Mouse (Mus musculus): ENCODE data around the gene Shd. TPM values are rescaled to one million over a fixed set of nuclear protein-coding genes. Genes with fewer than 3 reads are reported as not detected.

Gene Shd
- polyA plus RNA-seq, 1 experiment from 2014 or later, result 65.1 TPM

DNA sequence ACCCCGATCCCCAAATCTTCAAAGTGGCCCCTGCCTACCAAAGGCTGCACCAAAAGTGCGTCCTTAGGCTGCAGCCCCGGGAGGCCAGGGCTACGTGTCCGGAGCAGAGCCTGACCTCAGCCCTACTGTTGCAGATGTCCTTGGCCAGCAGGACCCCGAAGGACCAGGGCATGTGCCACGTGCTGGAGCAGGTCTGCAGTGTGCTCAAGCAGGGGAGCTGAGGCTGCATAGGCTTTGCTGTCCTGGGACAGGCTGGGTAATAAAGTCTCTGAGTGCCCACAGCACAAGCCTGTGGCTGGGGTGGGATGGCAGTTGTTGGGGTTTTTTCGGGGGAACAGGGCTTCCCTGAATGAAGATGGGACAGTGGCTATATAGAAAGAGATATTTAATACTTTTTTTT lies 46.1 kb downstream of the Shd start:
- Histone ChIP-seq H3K4me1 (replicated peaks; ENCODE audit: control insufficient read depth, insufficient read depth, low read length) (no peaks in the 10 kb centered on the region), H3K36me3 (ENCODE audit: control insufficient read depth, insufficient read depth, low read length) (peaks cover 29% of the 10 kb centered on the region), H3K9ac (ENCODE audit: low read length) (no peak overlapping the region), H3K27ac (ENCODE audit: low read depth, low read length) (no peak overlapping the region), H3K4me3 (ENCODE audit: low read depth, low read length) (no peak overlapping the region), H3K4me2 (ENCODE audit: low read depth, low read length, severe bottlenecking) (no peak overlapping the region), H3K27me3 (ENCODE audit: control insufficient read depth, insufficient read depth, low read length) (no peaks in the 10 kb centered on the region), H3K9me3 (ENCODE audit: control insufficient read depth, low read length) (no peaks in the 10 kb centered on the region)
- no peak for DNase-seq (ENCODE audit: low spot score)
- ATAC-seq (replicated peaks; ENCODE audit: low FRiP score), result no peak
- 86% methylated on average over 8 of the region's 8 CpGs for WGBS

GRCm38 (mm10) chr17:56016793-56017785 lies 46.8 kb downstream of the Shd start:
- no peak overlapping the region for H3K27ac ChIP-seq (ENCODE audit: low read depth, low read length)
- no peak for ATAC-seq (replicated peaks; ENCODE audit: low FRiP score)
- H3K9ac ChIP-seq (ENCODE audit: low read length), result no peak overlapping the region
- peaks cover 25% of the 10 kb centered on the region for H3K36me3 ChIP-seq (ENCODE audit: control insufficient read depth, insufficient read depth, low read length)
- H3K9me3 ChIP-seq (ENCODE audit: control insufficient read depth, low read length), result no peaks in the 10 kb centered on the region
- 83% methylated on average over 15 of the region's 15 CpGs for WGBS
- no peaks in the 10 kb centered on the region for H3K4me1 ChIP-seq (replicated peaks; ENCODE audit: control insufficient read depth, insufficient read depth, low read length)
- H3K4me2 ChIP-seq (ENCODE audit: low read depth, low read length, severe bottlenecking), result no peak overlapping the region
- no peak for DNase-seq (ENCODE audit: low spot score)
- H3K4me3 ChIP-seq (ENCODE audit: low read depth, low read length), result no peak overlapping the region
- no peaks in the 10 kb centered on the region for H3K27me3 ChIP-seq (ENCODE audit: control insufficient read depth, insufficient read depth, low read length)

- no peak overlapping the region for H3K4me2 ChIP-seq (ENCODE audit: low read depth, low read length, severe bottlenecking)
- no peaks in the 10 kb centered on the region for H3K4me1 ChIP-seq (replicated peaks; ENCODE audit: control insufficient read depth, insufficient read depth, low read length)
- H3K36me3 ChIP-seq (ENCODE audit: control insufficient read depth, insufficient read depth, low read length), result peaks cover 24% of the 10 kb centered on the region
- no peak for DNase-seq (ENCODE audit: low spot score)
- no peak overlapping the region for H3K9ac ChIP-seq (ENCODE audit: low read length)
- no peak overlapping the region for H3K4me3 ChIP-seq (ENCODE audit: low read depth, low read length)
- no peaks in the 10 kb centered on the region for H3K9me3 ChIP-seq (ENCODE audit: control insufficient read depth, low read length)
- H3K27ac ChIP-seq (ENCODE audit: low read depth, low read length), result no peak overlapping the region
- no peak for ATAC-seq (replicated peaks; ENCODE audit: low FRiP score)
- 94% methylated on average over 7 of the region's 7 CpGs for WGBS
- no peaks in the 10 kb centered on the region for H3K27me3 ChIP-seq (ENCODE audit: control insufficient read depth, insufficient read depth, low read length)
Observed at GRCm38 (mm10) chr17:56017848-56018247, 47.6 kb downstream of the Shd start.

- 0 out of 2 replicates have a peak, but pooled peaks have one; percentile 9 for ATAC-seq (replicated peaks; ENCODE audit: low FRiP score)
- no peak overlapping the region for H3K27ac ChIP-seq (ENCODE audit: low read depth, low read length)
Observed at GRCm38 (mm10) chr17:56018347-56019131, 48.3 kb downstream of the Shd start.

GRCm38 (mm10) chr17:56020400-56021084 lies 50.3 kb downstream of the Shd start:
- WGBS, result 92% methylated on average over 6 of the region's 6 CpGs
- no peak overlapping the region for H3K9ac ChIP-seq (ENCODE audit: low read length)
- H3K4me2 ChIP-seq (ENCODE audit: low read depth, low read length, severe bottlenecking), result no peak overlapping the region
- H3K4me1 ChIP-seq (replicated peaks; ENCODE audit: control insufficient read depth, insufficient read depth, low read length), result no peaks in the 10 kb centered on the region
- ATAC-seq (replicated peaks; ENCODE audit: low FRiP score) (no peak), DNase-seq (ENCODE audit: low spot score) (no peak)
- H3K36me3 ChIP-seq (ENCODE audit: control insufficient read depth, insufficient read depth, low read length), result peaks cover 20% of the 10 kb centered on the region
- no peaks in the 10 kb centered on the region for H3K9me3 ChIP-seq (ENCODE audit: control insufficient read depth, low read length)
- H3K4me3 ChIP-seq (ENCODE audit: low read depth, low read length), result no peak overlapping the region
- H3K27ac ChIP-seq (ENCODE audit: low read depth, low read length), result no peak overlapping the region
- H3K27me3 ChIP-seq (ENCODE audit: control insufficient read depth, insufficient read depth, low read length), result no peaks in the 10 kb centered on the region

More at GRCm38 (mm10) chr17:56018347-56019131, 48.3 kb downstream of the Shd start:
- Histone ChIP-seq H3K9me3 (ENCODE audit: control insufficient read depth, low read length) (no peaks in the 10 kb centered on the region), H3K4me1 (replicated peaks; ENCODE audit: control insufficient read depth, insufficient read depth, low read length) (no peaks in the 10 kb centered on the region), H3K4me2 (ENCODE audit: low read depth, low read length, severe bottlenecking) (no peak overlapping the region), H3K9ac (ENCODE audit: low read length) (no peak overlapping the region), H3K36me3 (ENCODE audit: control insufficient read depth, insufficient read depth, low read length) (peaks cover 24% of the 10 kb centered on the region), H3K27me3 (ENCODE audit: control insufficient read depth, insufficient read depth, low read length) (no peaks in the 10 kb centered on the region), H3K4me3 (ENCODE audit: low read depth, low read length) (no peak overlapping the region)
- no peak for DNase-seq (ENCODE audit: low spot score)
- 76% methylated on average over 20 of the region's 20 CpGs for WGBS

DNA sequence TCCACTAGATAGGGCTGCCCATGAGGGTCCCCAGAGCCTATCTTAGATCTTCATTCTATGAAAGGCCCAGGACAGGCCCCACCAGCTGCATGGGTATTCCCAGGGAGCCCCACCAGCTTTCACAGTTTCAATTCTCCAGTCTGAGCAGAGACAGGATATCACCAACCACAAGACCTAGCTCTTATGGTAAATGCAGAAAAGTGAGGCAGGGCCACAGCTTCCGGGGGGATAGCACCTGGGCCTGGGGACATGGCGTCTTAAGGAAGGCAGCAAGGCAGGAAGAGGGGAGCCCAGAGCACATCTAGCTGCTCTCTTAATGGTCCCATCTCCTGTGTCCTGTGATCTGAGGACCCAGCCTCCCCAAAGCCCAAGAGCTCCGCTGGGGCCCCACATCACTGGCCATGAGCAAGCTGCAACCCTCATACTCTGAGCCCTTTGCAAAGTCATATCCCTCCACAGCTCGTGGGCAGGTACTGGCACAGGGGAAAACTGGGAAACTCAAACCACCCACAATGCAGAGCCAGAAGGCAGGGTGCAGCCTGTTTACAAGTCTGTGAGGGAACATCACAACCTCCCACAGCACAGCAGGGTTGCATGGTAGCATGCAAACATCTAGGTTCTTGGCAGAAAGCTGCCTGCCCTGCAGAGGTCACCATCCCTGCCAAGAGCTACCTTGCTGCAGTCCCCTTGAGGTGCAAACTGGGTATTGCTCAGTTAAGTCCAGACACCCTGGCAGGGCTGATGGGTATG lies 51.1 kb downstream of the Shd start:
- no peak overlapping the region for H3K4me3 ChIP-seq (ENCODE audit: low read depth, low read length)
- WGBS, result 90% methylated on average over 4 of the region's 4 CpGs
- no peak for ATAC-seq (replicated peaks; ENCODE audit: low FRiP score)
- H3K9ac ChIP-seq (ENCODE audit: low read length), result no peak overlapping the region
- no peak overlapping the region for H3K27ac ChIP-seq (ENCODE audit: low read depth, low read length)
- no peak for DNase-seq (ENCODE audit: low spot score)
- peaks cover 14% of the 10 kb centered on the region for H3K36me3 ChIP-seq (ENCODE audit: control insufficient read depth, insufficient read depth, low read length)
- no peaks in the 10 kb centered on the region for H3K9me3 ChIP-seq (ENCODE audit: control insufficient read depth, low read length)
- no peak overlapping the region for H3K4me2 ChIP-seq (ENCODE audit: low read depth, low read length, severe bottlenecking)
- H3K27me3 ChIP-seq (ENCODE audit: control insufficient read depth, insufficient read depth, low read length), result no peaks in the 10 kb centered on the region
- no peaks in the 10 kb centered on the region for H3K4me1 ChIP-seq (replicated peaks; ENCODE audit: control insufficient read depth, insufficient read depth, low read length)

DNA sequence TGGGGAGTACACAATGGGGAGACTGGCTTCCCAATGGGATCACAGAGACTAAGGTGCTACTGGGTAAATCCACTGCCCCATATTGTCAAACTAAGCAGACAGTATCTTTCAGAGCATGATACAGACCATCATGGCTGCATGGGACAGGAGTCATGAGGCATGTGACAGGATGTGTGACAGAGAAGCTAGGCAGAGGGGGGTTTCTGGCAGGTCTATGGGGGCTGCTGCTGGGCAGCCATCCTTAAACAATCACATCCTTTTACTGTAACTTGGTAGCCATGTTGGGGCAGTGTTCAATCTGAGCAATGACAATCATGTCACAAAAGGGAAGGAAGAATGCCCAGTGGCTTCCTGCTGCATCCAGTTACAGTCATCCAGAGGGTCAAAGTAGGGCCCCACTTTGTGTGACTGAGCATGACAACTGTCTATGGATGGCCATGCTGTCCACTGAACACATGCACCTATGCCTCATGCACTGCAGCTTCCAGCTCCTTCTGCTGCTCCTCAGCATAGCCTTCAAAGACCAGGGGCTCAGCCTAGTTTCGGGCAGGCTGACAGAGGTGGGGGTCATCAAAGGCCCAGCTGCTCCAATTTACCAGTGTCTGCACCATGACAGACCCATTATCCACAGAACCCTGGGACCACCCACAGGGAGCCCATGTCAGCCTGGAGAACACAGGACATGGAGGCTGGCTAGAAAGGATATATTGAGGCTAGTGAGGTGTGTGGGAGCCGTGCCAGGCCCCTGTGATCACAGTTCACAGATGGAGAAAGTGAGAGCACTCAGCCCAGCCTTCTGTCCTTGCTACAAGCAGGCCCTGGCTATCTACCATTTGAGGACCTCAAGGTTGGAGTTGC lies 52.1 kb downstream of the Shd start:
- peaks cover 8% of the 10 kb centered on the region for H3K36me3 ChIP-seq (ENCODE audit: control insufficient read depth, insufficient read depth, low read length)
- H3K27ac ChIP-seq (ENCODE audit: low read depth, low read length), result no peak overlapping the region
- no peak overlapping the region for H3K4me2 ChIP-seq (ENCODE audit: low read depth, low read length, severe bottlenecking)
- DNase-seq (ENCODE audit: low spot score) (no peak), ATAC-seq (replicated peaks; ENCODE audit: low FRiP score) (no peak)
- no peaks in the 10 kb centered on the region for H3K4me1 ChIP-seq (replicated peaks; ENCODE audit: control insufficient read depth, insufficient read depth, low read length)
- no peak overlapping the region for H3K4me3 ChIP-seq (ENCODE audit: low read depth, low read length)
- no peaks in the 10 kb centered on the region for H3K9me3 ChIP-seq (ENCODE audit: control insufficient read depth, low read length)
- WGBS, result 66% methylated on average over 2 of the region's 2 CpGs
- no peak overlapping the region for H3K9ac ChIP-seq (ENCODE audit: low read length)
- H3K27me3 ChIP-seq (ENCODE audit: control insufficient read depth, insufficient read depth, low read length), result no peaks in the 10 kb centered on the region

All from forebrain, embryonic 11.5 days (tissue).